Mouse (Mus musculus): ENCODE measurements around the gene Gnat2.
A peak's percentile ranks its signal among the peaks of the same experiment; 100 is the strongest.

DNA sequence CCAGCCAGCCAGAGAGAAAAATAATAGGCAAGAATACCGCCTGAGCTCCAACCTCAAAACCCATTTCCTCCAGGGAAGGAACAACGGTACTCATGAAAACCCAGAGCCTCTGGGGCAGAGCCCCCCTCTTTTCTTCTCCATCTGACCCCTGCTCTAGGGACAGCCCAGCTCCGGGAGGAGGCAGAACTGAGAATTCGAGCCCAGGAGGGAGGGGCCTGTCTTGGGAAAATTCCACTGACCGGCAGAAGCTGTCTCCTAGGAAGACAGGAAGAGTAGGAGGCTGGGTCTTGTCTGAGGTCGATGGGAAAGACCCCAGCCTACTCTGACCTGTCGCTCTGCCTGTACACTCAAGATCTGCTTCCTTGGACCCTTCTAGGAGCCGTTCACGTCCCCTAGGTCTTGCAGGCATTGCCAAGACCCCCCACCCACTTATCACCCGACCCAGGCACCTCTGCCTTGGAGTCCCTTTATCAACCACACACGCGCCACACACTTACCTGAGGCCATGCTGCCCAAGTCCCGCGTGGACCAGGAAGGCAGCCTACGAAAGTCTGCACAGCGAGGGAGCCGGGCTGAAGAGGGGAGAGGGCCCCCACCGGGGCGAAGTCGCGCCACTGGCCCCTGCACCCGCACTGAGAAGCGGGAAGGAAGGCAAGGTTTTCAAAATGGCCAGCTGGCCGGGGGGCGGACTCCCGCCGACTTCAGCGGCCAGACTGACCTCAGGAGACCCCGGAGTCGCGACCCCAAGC lies 6.7 kb upstream of the Gnat2 start:
- no peak for TF ChIP-seq MAX (IDR thresholded peaks at IDR 0.05; ENCODE audit: low read depth)
- TF ChIP-seq TCF12 (IDR thresholded peaks at IDR 0.05; ENCODE audit: insufficient read depth, poor library complexity, severe bottlenecking): no peak
- peak; percentile 57 for TF ChIP-seq POLR2AphosphoS2 (IDR thresholded peaks at IDR 0.05; ENCODE audit: insufficient read length, low read depth)
- no peak for TF ChIP-seq E2F4 (IDR thresholded peaks at IDR 0.05; ENCODE audit: insufficient read depth)
- TF ChIP-seq POLR2A (IDR thresholded peaks at IDR 0.05; ENCODE audit: insufficient read length, low read depth): peak; percentile 61
- no peak for TF ChIP-seq MYOG (IDR thresholded peaks at IDR 0.05; ENCODE audit: control insufficient read depth in 1 of 3, insufficient read depth in 1 of 3, insufficient read length in 2 of 3, low read depth in 2 of 3)
- TF ChIP-seq REST (IDR thresholded peaks at IDR 0.05; ENCODE audit: insufficient read depth, insufficient read length): no peak
- TF ChIP-seq USF1 (IDR thresholded peaks at IDR 0.05; ENCODE audit: low read depth): no peak
- no peak for TF ChIP-seq TCF3 (IDR thresholded peaks at IDR 0.05; ENCODE audit: insufficient read length, low read depth)

All from myocyte (in vitro differentiated cells).